Mouse (Mus musculus): ENCODE measurements around the gene Gm2888.
"Not testable (repeated sequence)": the region's sequence is repeated elsewhere in the genome, so short reads cannot be mapped to it uniquely, and the experiment has no call there.

Gm2888 gene

DNA sequence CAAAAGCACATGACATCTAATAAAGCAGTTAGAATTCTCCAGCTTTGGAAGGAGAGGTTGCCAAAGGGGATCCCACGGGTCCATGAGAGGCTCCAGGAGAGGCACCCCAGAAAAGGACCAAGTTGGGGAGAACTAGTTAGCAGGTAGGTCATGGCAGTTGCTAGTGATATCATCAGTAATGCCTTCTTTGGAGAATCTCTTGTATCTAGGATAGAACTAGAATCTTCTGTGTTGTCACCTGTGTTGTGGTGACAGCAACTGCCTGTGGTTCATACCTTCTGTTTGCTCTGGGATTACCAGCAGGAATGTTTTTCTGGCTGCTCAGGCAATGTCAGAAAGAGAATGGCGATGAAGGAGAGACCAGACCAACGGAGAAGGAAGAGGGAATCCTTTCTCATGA is at the start of gene Gm2888:
Gm2888 (plus strand) TSS at position 301 of the 400 bp plus-strand sequence.
- DNase-seq (ENCODE audit: extremely low read depth, low read depth, low spot score), result not testable (repeated sequence)

DNA sequence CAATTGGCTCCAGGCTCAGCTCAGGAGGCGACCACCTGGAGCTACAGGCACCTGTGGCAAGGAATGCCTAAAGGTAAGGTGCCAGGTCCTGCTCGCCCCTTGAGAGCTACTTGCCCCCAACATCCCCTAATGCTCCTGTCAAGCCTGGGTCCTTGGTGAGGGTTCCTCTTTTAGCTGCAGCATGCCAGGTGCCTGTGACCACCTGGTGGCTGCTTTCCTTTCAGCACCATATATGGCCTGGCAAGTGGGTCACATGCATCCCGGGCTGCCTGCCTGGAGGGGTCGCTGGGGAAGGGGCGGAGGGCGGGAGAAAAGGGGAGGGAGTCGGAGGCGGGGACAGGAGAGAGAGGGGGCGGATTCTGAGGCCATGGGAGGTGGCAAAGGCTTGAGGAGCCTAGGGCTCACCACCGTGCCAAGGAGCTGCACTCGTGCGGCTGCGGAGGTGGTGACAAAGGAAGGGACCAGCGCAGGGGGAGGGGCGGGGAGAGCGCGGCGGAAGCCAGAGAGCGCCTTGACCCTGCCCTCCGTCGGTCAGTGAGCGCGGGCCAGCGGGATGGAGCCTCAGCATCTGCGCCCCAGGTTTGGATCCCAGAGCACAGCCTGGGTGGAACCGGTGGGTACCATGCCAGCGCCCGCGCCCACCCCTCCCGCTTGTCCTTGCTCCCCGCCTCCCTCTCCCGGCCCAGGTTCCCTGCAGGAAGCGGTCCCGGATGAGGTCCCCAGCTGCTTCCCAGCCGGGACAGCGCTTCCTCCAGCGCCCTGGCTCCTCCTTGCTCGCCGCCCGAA is 19.1 kb downstream of the Gm2888 start, which contains the start of gene Gm2897:
Gm2897 (plus strand) TSS at position 559 of the 786 bp plus-strand sequence.
- DNase-seq (ENCODE audit: extremely low read depth, low read depth, low spot score), result not testable (repeated sequence)

DNA sequence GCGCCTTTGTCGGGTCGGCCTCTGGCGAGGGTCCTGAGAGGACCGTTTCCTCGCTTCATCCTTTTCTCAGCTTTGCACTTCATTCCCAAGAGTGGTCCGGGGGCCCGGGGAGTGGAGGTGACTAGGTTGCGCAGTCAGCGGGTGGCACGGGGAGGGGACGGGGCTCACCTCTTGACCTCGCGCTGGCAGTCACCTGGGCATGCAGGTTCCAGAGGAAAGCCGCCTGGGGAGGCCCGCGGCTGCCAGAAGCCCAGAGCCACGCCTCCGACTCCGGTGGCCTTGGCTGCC is 19.7 kb downstream of the Gm2888 start:
- not testable (repeated sequence) for DNase-seq (ENCODE audit: extremely low read depth, low read depth, low spot score)

DNA sequence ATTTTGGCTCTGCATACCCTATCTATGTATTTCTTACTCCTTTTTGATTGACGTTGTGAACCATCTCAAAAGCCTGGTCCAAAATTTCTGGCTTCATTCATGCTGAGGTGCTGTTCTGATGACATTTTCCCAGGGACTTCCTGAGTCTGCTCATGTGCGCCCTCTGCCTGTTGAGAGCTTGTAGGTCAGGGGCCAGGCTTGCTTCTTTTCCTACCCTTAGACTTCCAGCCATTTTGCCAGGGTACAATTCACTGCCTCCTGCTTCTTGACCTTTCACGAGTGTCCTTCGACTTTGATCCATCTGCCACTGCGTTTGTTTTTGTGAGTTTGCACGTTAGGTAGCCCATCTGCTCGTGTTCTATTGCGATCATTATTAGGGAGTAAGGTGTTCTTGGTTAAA is 20.3 kb downstream of the Gm2888 start:
- DNase-seq (ENCODE audit: extremely low read depth, low read depth, low spot score), result not testable (repeated sequence)
